Mouse (Mus musculus): ENCODE measurements around the gene Catsper3. TPM values are rescaled to one million over a fixed set of nuclear protein-coding genes. Genes with fewer than 3 reads are reported as not detected.

The Catsper3 gene
- under 1 TPM in 1 of 2 experiments, not detected in 1; 0.37 TPM for total RNA-seq (2021)
- long read RNA-seq = 0 reads

DNA sequence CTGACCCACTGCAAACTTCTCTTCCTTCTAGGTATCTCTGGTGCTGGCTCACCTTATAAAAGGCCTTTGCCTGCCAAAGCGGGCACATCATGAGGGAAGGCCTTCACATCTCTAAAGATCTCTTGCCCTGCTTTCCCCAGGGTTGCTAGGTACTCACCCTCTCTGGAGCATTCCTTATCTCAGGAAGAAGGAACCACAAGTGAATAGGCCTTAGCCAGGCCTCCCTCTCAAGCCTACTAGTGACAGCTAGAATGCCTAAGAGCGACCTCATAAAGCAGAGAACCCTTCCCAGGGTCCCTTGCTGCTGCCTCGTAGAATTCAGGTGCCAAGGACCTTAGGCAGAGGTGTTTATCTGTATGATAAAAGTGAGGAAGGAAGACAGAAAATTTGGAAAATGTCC lies at the start of gene Catsper3:
Gene Catsper3 (plus strand): TSS at position 301 of the 400 bp plus-strand sequence.
- DNase-seq (ENCODE audit: low spot score in 2 of 2) = no peak

DNA sequence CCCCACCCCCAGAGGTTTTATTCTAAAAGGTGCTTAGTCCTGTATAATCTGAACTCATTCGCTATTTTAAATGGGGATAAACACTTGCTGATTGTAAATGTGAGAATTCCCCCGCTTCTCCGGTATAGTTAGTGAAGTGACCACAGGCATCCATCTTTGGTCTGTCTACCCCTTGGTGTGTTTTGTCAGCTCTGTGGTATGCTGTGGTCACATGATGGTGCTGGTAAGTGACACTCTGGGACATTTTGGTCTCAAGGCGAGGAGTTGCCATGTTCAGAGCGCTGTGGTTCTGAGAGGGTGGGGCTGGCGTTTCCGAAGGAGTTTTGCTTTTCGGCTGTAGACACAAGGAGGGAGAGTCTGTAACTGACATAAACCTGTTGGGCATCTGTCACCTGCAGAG lies 46.5 kb upstream of the Catsper3 start:
- DNase-seq (ENCODE audit: low spot score in 2 of 2) = no peak

- no peak for DNase-seq (ENCODE audit: low spot score in 2 of 2)
Measured at GRCm38 (mm10) chr13:55742306-55742705, 42.1 kb upstream of the Catsper3 start.

DNA sequence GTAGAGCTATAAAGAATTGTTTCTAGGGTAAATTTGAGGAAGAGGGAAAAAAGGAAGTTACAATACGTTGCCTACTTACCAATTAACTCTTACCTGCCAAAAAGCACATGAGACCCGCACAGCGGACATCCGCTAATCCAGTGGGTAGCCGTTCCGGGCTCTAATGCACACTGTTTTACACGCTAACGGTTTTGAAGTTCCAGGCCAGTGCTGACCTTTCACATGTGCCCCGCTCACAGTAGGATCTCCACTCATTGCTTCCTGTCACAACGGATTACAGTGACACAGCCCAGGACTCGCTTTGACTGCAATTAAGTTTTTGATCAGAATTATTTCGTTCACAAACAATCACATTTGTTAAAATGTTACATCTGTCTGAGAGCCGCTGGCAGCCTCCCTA lies 30.0 kb upstream of the Catsper3 start:
- no peak for DNase-seq (ENCODE audit: low spot score in 2 of 2)

GRCm38 (mm10) chr13:55756789-55757188 lies 27.6 kb upstream of the Catsper3 start:
- DNase-seq (ENCODE audit: low spot score in 2 of 2) = no peak

DNA sequence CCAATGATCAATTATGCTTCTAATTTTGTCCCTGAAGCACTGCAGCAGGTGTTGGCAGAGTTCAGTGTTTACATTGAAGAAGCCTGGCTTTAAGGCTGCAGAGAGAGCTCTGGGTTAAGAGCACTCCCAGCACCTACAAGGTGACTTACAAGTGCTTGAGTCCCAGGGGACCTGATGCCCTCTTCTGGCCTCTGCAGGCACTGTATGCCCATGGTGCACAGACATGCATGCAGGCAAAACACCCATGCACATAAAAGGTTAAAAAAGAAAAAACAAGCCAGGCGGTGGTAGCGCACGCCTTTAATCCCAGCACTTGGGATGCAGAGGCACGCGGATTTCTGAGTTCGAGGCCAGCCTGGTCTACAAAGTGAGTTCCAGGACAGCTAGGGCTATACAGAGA lies 26.7 kb upstream of the Catsper3 start:
- no peak for DNase-seq (ENCODE audit: low spot score in 2 of 2)

GRCm38 (mm10) chr13:55760576-55760975 lies 23.8 kb upstream of the Catsper3 start:
- DNase-seq (ENCODE audit: low spot score in 2 of 2) = no peak

GRCm38 (mm10) chr13:55761486-55761885 lies 22.9 kb upstream of the Catsper3 start:
- no peak for DNase-seq (ENCODE audit: low spot score in 2 of 2)

- DNase-seq (ENCODE audit: low spot score in 2 of 2) = no peak
Measured at GRCm38 (mm10) chr13:55774352-55774751, 10.0 kb upstream of the Catsper3 start.

GRCm38 (mm10) chr13:55775056-55775455 lies 9.3 kb upstream of the Catsper3 start:
- DNase-seq (ENCODE audit: low spot score in 2 of 2) = no peak

DNA sequence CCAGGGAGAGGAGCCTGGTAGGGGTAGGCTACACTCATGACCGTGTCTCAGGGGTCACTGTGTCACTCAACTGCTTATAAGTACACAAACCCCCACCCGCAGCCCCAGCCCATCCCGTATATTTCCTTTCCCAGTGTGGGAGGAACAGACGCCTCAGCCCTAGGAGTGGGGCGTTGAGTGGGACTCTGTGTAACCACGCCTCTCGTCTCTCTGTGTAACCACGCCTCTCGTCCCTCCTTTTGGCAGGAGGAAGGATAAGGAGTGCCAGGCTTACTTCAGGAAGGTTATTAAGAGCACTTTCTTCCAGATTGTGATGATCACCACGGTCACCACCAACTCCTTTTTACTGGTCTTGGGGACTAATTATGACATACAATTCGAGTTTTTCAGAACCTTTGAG lies 1.8 kb downstream of the Catsper3 start:
- DNase-seq (ENCODE audit: low spot score in 2 of 2) = no peak

DNA sequence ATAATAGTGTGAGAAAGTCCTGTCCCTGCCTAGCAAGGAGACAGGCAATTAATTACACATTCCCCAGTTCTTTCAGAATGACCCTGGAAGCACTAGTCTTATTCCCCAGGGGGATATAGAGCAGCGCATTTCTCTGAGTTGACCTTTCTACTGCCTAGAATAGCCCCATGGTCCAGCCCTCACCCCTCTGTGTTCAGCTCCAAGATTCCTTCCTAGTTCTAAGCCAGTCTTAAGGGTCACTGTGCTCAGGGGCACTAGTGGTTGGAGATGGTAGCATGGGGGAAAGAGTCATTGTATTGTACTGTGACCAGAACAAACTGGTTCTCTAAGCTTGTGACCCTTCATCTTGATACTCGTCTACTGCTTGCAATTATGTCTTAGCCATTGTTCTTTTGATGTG lies 16.9 kb downstream of the Catsper3 start:
- DNase-seq (ENCODE audit: low spot score in 2 of 2) = no peak

GRCm38 (mm10) chr13:55803973-55804372 lies 19.6 kb downstream of the Catsper3 start:
- DNase-seq (ENCODE audit: low spot score in 2 of 2) = no peak

DNA sequence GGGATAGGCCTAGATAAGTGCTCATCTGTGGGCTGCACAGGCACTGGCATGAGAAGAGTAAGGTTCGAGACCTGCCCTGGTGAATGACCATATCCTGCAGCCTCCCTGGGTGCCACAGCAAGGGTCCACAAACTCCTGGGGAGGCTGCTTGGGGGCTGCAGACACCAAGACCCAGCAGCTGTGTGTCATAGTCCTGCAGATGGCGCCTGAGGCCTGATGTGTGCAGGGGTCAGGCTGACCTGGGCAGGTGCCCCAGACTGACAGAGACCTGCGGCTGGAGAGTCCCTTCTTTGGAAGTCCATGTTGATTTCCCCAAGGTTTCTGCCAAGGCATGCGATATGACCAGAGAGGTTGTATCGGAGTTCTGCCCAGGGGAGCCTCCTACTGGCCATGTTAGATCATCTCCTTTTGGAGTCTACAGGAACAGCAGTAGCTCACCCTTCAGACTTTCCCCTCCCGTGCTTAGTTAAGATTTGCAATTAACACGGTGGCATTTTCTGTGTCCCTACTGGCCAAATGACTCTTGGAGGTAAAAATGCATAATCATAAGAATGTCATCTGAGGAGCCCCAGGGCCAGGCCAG lies 24.8 kb downstream of the Catsper3 start:
- no peak for DNase-seq (ENCODE audit: low spot score in 2 of 2)

- DNase-seq (ENCODE audit: low spot score in 2 of 2) = no peak
Measured at GRCm38 (mm10) chr13:55809707-55810106, 25.3 kb downstream of the Catsper3 start.

DNA sequence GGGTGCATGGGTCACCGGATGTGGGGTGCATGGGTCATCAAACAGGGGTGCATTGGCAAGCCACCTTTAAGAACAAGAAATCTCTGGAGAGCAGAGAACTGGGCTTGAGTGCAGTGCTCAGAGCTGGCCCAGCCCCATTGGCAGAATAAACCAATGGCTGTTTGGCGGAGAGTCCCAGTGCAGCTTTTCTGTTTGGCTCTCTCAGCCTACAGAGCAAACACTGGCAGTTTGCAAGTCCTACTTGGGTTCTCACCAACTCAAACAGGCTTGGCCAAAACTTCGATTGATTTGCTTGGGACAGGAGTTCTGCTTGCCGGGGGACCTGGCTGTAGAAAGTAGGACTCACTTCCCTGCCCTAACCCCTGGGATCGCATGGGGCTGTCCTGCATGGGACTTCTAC lies 26.6 kb downstream of the Catsper3 start:
- peak; percentile 44 to 56 for DNase-seq (ENCODE audit: low spot score in 2 of 2)

DNA sequence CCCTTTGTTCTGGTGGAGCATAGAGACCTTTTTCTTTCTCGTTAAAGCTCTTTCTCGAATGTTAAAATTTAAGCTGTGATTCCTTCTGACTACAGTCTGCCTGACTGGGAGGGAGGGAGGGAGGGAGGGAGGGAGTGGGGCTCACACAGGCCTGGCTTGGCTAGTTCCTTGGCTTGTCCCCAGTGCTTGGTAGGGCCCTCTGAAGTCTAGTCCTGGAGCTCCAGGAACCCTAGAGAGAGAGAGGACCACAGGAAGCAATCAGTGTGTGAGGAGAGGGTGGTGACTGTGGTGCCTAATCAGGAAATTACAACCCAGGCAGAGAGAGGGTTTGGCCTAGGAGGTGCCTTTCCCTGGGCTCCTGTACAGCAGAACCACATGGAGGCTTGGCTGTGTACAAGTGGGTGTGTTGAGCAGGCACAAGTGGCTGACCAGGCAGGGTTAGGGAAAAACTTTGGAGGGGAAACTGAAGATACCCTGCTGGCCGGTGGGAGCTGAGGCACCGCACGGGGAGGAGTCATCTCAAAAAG lies 29.2 kb downstream of the Catsper3 start:
- no peak for DNase-seq (ENCODE audit: low spot score in 2 of 2)

DNA sequence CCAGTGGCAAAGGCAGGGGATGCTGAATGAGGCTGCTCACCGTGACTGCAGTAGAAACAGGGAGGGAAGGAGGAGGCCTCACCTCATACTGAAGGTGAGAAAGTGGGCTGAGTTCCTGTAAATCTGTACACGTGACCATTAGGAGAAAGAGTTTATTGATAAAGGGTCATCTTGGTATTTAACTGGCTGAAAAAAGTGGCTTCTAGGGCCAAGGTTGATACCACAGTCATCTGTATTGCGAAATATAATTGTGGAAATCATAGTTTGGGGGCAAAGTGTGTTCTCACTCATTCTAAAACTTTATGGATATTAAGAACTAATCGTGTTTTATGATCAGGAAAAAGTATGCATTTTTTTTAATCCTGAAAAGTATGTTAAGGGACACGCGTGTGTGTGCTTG lies 30.5 kb downstream of the Catsper3 start:
- no peak for DNase-seq (ENCODE audit: low spot score in 2 of 2)

- DNase-seq (ENCODE audit: low spot score in 2 of 2) = no peak
Measured at GRCm38 (mm10) chr13:55822499-55822898, 38.1 kb downstream of the Catsper3 start.

DNA sequence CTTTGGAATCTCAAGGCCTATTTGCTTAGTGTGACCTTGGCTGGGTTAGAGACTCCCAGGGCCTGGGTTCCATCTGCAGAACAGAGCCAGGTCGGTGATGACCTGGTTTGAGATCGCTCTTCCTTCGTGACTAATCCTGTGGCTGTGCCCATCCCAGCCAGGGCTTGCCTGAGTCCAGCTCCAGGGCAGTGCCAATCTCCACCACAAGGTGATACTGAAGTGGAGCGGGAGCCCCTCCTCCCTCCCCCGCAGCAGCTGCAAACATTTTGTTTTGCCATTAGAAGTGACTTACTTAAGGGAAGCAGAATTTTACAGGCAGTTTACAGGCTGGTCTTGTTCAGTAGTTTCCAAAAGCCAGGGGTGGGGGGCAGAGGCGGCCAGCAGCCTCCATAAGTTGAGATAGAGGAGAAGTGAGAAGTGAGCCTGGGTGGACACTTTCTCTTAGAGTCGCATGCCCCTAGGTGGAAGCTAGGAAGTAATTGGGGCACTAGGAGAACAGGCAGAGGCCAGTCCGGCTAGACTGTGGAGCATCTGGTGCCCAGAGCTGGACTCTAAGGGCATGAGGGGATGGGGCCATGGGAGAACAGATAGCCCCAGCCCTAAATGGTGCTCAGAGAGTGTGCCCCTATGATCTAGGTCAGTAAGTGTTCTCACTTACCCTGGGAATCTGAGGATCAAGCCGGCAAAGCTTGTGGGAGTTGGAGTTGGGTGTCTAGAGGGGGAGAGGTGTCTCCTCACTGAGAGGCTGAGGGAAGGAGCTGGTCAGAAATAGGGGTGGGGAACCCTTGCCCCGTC lies 40.0 kb downstream of the Catsper3 start:
- DNase-seq (ENCODE audit: low spot score in 2 of 2) = no peak

DNA sequence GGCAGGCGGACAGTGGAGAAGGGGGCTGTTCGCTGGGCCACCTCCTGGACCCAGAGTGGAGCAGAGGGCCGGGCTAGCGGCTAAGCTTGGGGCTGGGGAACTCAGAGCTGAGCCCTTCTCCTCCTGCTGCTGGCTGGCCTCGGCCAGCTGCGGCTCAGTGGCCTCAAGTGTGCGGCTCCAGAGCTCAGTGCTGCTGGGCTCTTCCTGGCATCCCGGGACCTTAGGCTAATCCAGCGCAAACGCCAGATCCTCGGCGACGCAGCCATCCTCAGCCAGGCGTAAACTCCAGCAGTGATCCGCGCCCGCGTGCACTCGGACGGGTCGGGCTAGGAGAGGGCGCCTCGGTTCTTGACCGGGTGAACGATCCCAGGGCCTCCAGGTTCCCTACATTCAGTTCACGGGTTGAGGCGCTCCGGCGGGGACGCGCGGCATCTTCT lies 40.9 kb downstream of the Catsper3 start:
- DNase-seq (ENCODE audit: low spot score in 2 of 2) = no peak

DNA sequence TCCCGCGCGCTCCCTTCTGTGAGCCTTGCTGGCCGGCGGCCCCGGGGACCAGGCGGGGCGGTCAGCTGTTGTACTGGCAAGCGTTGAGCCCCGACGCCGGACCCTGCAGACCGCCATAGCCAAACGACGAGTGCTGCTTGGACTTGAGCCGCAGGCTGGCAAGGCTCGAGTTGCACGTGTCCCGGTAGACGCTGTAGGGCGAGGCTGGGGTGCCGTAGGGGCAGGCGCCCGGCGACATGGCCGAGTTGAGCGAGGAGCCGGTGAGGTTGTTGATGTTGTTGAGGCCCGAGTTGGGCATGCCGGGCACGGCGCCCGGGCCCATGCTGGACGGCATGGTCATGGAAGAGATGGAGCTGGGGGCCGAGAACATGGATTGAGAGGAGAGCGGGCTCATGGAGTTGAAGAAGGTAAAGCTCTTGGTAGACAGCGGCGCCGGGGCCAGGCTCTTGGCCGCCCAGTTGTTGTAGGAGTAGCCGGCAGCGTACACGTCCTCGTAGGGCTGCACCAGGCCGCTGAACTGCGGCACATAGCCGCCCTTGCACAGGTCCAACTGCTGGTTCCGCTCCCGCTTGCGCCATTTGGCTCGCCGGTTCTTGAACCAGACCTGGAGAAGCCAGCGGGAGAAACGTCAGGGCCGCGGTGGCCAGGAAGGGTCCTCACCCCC lies 41.8 kb downstream of the Catsper3 start:
- DNase-seq (ENCODE audit: low spot score in 2 of 2) = peak in 1 of 2 experiments; percentile 42
